Mouse (Mus musculus) urinary bladder, postnatal 25 days (tissue): ENCODE results near the gene Lpp.

Experiments
- DNase-seq: peaks from one replicate; pipeline ENCODE4 v3.0.0; 2022; ENCODE audit warnings: low spot score

Lpp gene

DNA sequence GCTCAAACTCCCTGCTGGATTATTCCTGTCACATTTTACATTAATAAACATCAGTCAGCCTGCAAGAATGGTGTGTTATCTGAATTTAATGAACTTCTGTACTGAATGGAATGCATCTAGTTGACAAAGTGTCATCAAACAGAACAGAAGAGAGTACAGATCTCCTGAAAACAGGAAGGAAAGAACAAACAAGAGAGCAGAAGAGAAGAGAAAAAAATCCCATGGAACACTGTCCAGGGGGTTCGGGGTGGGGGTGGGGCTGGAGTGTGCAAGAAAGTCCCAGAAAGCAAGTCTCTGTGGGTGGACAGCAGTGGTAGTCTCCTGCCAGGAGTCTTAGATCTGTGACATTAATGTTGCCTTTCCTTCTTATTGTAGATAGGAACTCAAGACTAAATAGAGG is 412.8 kb downstream of the Lpp start:
- DNase-seq, result no peak

DNA sequence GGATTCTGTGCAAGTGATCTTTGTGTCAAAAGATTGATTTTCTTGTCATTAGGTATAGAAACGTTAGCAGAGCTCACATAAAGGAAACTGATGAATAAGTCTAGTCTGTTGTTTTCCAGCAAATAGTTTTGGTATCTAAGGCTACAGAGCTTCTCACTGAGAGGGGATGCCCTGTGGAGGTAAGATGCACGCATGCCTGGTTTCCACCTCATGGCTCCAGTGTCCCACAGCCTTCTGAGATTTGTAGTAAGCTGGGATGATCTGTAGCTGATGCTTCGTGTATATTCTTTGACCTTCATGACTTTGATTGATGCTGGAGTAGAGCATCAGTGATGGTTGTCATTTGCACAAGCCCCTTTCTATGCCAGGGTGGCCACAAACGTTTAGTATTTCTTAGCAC is 414.3 kb downstream of the Lpp start:
- DNase-seq, result no peak

DNA sequence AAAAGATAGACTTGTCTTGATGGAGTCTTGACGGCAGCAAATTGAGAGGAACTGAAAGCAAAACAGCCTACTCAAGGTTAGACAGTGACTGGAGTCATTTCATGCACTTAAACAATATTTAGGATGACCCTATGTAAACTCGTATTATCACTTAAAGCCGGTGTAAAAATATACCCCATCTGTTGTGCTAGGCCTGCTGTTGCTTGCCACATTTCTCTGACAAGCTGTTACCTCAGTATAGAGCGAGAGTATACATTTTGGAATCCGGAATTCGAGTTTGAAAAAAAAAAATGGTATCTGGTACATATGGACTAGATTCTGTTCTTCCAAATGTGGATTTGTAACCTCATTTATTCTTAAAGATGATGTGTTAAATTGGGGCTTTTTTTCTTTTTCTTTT is 416.5 kb downstream of the Lpp start:
- DNase-seq, result no peak

DNA sequence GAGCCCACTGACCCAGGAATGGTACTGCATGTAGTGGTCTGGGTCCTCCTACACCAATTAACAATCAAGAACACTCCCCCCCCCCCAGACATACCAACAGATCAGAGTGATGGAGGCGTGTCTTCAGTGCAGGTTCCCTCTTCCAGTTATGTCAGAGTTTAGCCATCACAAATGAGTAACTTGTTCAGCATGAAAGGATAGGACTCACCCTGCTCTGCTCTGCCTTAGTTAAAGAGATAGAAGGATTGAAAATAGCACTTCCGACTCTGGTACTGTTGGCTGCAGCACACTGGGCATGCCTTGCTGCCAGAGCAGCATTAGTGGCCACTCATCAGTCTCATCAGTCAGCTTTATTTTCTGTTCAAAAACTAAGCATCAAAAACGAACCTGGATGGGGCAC is 423.3 kb downstream of the Lpp start:
- no peak for DNase-seq

DNA sequence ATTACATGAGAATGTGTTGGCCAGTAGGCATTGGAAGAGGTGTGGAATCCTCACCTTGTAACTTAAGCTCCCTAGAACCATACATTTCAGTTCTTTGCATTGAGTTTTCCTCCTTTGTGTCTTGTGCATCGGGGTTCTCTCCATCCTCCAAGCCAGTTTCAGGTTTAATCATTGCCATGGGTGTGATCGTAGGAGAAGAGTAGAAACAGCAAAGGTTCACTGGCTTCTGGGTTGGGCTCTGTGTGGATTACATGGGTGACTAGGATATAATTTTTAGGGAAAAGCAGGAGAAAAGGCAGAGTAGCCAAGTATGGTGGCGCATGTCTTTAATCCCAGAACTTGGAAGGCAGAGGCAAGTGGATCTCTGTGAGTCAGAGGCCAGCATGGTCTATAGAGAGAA is 424.1 kb downstream of the Lpp start:
- no peak for DNase-seq

DNA sequence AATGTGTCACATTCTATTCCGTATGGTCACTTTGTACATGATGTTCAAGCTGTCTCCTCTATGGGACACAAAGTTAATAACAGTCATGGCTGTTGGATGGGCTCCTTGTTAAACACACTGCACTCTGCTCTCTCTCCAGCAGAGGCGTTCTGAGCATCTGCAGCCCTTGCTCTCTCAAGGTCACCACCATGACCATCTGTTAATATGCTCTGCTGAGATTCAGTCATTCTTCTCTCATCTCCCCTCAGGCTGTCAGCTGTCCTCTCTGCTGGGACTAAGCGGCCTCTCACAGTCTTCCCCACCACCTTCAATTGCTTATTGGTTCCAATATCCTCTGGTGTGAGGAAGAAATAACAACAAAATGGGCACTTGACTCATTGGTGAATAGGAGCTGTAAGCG is 425.8 kb downstream of the Lpp start:
- no peak for DNase-seq

DNA sequence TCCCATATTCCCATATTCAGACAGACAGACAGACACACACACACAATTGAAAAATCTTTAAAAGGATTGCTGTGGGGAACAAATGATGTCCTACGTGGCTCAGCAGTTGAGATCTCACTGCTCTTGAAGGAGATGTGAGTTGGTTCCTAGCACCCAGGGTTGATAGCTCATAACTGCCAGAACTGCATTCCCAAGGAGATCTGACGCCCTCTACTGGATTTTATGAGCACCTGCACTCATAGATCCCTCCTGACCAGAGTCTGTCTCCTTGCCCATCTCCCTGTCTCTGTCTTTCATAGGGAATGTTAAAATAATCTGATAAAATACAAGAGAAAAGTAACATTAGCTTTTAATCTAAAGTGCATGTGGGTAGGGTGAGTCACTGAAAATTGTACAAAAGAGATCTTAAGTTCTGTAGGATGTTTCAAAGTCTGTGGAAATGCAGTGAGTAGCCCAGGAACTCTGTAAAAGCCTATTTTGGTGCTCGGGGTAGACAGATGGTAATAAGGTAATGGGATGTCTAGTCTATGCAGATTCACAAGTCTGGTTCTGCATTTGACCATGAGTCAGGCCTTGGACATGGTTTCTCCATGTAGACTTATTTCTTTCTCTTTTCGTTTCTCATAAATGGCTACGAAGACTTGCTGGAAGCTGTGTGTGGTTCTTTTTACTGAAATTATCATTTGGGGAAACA is 429.0 kb downstream of the Lpp start:
- no peak for DNase-seq

DNA sequence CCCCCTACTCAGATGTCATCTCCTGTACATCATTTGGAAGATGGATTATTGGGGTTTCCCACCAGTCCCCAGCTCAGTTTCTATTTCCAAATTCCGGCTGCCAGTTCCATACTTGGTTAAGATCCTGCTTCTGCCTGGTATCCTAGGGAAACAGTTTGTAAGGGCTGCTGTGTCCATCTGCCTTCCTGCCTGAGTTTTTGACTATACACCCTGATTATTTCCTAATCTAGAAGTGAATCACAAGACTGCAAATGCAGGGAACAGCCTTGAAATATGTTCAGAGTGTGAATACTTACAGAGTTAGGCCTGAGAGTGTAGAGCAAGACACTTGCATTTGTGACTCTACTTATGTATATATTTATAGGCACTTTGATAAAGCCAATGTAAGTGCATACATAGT is 429.6 kb downstream of the Lpp start:
- DNase-seq, result no peak

DNA sequence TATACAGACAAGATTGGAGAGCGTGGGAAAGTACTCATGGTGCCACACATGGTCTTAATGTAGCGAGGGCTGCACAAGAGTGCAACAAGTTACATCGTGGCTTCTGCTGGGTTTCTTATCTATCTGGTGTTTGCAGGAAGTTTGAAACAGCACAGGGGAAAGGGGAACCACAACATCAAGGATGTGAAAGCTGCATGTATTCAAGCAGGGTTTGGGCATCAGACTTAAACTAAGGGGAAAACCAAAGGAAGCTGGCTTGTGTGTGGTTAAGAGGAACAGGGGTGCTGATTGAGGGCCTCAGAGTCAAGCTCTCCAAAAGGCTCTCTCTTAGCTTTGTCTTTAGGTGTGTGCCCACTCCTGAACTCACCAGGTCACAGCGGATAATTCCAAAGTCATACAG is 433.1 kb downstream of the Lpp start:
- DNase-seq, result no peak

DNA sequence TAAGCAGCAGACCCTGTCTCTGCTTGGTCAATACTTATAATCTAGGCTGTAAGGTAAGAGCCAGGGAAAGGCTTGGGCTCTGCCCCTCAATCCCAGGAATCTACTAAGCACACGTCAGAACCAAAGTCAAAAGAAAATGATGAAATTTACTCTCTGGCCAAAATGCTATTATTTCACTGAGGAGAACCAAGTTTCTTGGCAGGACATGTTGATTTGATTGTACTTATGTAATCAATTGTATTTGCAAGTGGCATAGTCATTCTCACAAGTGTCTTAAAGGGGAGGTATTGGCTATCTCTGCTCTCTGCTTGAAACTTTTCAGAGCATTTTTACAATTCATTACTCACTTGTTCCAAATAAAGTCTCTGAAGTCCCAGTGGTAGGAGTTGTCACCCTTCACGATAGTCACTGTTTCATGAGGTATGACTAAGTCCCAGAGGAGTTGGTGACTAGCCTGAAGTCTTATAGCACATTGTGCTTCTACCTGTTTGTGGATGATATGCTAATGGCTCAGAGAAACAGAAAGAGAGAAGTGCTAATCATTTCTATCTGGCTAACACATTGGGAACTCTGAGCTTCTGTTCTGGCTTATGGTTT is 435.0 kb downstream of the Lpp start:
- DNase-seq, result no peak

DNA sequence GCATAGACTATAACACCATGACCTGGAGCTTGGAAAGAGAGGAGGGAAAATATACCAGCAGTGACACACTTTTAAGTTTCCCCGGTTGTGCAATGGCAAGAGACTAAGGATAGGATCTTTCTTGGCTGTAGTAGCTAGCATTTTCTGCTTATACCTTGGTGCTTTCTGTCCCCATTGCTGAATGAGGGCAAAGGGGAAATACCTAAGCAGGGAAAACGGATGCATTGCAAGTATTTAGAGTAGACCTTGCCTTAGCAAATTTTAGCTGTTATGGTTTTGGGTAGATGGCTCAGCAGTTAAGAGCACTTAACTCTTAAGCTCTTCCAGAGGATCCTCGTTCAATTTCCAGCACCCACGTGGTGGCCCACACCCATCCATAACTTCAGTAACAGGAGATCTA is 436.6 kb downstream of the Lpp start:
- no peak for DNase-seq

DNA sequence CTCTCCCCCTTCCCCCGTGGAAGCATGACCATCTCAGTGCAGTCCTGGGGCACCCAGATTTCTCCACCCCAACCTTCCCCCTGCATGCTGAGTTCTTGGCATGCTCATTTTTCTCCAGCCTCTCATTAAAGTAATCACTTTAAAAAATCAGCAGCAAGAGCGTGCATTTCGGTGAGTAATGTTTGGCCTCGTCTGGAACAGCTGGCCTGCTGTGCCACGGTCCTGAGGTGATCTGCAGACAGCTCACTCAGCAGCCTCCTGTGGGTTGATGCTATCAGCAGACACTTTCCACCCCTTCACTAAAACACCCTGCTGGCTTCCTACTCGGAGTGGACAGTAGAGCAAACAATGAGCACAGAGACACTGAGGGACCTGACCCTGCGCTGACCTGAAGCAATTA is 437.6 kb downstream of the Lpp start:
- DNase-seq, result no peak

DNA sequence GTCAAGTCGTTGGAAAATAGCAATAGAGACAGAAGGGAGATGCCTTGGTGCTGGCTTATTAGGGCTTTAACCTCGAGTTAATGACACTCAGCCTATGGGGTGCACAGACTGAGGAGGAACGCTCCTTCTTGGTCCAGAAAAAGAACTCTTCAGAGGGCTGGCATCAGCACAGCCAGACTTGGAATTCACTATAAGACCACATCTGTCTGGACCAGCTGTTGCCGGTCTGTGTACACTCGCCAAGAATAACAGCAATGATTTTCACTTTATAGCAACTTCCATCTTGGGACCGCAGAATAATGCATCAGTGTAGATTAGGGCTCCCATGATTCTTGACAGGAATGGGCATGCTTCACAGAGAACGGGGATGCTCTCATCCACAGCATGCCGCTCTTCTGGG is 439.9 kb downstream of the Lpp start:
- DNase-seq, result no peak

DNA sequence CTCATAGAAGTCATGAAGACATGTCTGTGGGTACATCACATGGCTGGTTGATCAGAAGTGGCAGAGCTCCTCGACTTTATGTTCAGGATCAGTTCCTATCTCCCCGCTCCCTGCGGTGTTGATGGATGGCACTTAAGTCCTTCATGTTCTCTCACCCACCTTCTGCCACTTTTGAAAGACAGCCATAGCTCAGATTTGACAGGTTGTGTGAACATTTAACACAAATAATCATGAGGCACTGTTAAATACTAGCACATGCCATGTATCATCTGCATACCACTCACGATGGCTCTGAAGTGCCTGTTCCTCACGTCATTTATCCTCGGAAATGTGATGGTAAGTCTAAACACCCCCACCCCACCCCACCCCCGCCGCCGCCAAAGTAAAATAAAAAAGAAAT is 441.2 kb downstream of the Lpp start:
- DNase-seq, result no peak

DNA sequence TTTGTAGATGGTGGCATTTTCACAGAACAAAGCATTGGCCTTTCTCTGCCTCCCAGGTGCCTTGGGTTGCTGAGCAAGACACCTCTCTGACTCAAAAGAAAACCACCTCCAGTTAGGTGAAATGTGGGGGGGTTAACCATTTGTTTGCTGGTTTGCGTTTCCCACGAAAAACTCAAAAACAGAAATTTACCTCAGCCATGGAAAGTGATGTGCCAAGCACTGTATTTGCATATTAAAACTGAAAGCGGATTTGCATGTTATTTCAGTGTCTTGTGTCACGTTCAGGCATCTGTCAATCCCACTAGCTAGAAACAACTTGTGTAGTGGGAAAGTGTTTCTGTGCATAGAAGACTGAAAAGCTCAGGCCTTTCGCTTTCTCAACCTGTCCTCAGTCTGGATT is 443.2 kb downstream of the Lpp start:
- DNase-seq, result no peak

DNA sequence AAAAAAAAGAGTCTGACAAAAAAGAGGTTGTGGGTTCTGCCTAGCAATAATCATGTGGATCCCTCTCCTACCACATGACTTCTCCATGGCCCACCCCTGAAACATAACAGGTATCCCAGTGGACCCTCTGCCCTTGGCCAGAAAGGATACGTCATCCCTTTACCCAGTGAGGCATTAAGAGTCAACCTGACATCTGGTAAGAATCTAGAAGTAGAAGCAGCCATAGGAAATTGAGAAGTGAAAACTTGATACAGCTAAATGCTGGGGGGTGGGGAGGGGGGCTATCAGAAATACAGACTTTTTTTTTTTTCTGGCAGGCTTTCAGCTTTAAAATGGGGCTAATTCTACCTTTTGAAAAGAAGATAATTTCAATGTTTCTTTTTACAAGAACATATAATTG is 445.7 kb downstream of the Lpp start:
- no peak for DNase-seq

DNA sequence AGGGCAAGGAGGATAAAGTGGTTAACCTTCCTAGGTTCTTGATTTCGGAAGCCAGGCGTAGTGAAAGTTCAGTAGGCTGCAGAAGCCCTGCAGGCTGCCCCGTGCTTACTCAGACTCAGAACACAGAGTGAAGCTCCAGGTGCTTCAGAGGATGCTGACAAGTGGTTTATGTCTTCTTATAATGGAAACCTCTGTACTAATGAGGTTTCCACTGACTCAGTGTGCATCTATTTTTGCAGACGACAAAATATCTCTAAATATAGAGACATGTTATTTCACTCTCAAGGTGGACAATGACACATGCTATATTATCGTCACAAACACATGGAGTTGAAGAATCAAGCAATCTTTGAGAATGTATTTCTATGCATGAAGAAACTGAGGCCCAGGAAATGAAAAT is 446.8 kb downstream of the Lpp start:
- no peak for DNase-seq

DNA sequence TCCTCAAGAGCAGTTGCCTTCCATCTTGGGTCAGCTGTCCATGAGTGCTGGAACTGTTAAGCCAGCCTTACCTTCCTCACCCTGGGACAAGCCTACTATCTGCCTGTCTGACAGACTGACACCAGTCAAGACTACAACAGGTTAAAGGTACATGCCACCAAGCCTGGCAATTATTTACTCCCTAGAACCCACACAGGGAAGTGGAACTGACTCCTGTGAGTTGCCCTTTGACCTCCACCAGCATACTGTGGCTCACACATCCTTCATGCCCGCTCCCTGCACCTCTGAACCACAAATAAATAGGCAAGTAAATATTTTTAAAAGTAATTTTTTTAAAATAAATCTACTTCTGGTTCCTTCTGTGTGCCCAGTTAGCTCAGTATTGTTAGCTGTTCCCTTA is 452.8 kb downstream of the Lpp start:
- no peak for DNase-seq

DNA sequence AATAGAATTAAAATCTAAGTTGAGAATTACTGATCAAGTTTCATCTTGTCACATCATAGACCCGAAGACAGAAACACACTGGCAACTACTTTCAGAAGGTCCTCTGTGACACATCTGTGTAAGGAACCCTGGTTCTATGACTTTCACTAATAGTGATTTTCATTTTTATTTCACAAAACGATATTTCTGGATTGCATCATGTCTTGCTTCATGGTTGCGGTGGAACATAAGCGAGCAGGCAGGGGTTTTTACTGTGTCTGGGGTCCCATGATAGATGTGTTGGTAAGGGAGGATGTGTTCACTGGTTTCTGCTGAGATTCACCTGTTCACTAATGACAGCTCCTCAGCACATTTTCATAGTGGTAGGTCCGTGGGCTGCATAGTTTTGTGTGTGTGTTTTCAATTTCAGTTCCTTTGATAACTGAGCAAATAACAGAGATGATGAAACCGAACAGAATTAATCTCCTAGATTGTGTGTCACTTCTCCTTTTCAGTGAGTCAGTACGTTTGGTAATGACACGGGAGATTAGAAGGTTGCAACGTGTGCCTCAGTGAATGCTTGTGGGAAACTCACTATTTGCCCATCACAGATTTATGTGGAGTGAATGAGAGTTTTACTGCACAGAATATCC is 466.3 kb downstream of the Lpp start:
- DNase-seq, result no peak

DNA sequence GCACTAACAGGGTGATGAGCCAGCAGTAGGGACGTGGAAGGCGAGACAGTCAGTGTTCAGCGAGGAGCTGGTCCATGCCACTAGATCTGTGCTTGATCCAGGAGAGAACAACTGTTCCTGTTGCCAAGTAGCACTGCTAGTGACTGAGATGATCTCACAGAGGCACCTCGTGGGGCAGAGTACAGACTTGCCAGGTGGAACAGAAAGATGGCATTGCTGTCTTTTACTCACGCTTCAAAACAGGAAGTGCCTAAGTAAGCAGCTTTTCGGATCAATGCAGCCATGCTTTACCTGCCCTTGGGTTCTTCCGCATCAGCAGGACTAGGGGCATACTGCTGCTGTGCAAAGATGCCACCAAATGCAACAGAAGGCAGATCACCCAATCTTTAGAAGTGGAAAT is 467.1 kb downstream of the Lpp start:
- no peak for DNase-seq

DNA sequence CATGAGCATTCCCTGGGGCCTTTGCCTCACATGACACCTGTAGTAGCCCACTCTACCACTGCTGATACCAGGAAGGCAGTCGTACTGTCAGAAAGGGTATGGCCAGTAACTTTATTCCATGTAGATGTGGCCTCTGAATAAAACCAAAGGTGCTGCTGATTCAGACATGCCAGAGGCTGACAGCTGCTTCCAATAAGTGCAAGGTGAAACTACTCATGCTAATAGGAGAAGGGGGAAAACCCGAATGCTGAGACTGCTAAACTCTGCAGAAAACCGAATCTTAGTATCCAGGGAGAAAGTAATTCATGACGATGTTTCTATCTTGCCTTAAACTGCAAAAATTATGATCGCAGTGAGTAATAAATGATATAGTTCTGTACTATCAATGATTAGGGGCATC is 468.1 kb downstream of the Lpp start:
- no peak for DNase-seq

DNA sequence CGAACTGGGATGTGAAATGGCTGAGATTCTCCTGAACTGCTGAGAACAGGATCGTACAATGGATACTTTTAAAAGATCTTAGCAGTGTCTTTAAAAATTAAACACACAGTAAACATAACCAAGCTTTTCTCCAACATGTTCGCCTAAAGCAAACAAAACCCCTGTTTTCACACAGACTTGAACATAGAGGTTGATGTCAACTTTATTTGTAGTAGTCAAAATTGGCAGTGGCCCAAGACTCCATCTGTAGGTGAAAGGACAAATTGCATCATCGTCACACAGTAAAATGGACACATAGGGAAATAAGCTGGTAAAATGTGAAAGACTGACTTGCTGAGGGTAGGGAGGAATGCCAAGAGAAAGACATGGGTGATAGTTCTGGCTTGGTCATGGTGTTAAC is 480.9 kb downstream of the Lpp start:
- peak; percentile 18 for DNase-seq

DNA sequence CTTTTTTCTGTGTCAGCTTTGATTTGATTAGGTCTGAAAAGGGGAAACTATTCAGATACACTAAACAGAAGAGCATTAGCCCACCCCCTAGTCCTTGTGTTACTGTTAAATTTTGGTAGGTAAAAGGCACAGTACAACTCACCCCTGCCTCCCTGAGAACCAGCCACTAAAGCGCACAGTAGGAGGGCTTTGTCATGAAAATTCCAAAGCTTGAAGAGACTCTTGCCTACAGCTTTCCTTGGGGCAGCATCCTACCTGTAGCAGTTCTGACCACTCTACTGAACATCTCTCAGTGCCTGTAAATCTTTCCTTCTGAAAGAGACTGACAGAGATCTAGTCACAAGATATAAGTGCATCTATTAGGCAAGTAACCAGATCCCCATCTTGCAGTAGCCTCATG is 482.4 kb downstream of the Lpp start:
- no peak for DNase-seq

DNA sequence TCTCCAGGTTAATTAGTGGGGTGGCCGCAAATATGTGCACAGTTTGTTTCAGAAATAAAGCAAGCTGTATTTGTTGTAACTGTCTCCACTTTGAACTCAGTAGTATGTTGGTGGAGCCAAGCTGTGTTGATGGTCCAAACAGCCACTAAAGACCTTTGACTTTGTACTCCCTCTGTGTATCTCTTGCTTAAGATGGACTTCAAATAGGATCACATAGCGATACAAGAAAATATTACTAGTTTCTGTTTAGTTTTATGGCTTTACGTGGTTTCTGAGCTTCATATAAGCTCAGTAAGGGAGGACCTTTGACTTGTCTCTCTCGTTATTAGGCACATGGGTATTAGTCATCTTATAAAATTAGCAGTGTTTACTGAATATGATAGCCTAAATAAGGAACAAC is 485.7 kb downstream of the Lpp start:
- no peak for DNase-seq
